Mouse (Mus musculus) testis, adult 2 months (tissue): ENCODE measurements at regions not wholly inside any gene's neighbourhood (a gene's known extent, or its start where the extent isn't known, plus 50 kb on each side); places are given as distances from the start of the nearest gene placed in this dataset.

ENCODE experiments used
- H3K27ac ChIP-seq: fragments of 200-500 bp; 2 replicates; pipeline ENCODE4 v1.5.1; 2012; ENCODE audit warnings: low read depth, low read length; ENCODE audit not compliant: control insufficient read depth, insufficient read depth
- H3K27me3 ChIP-seq: fragments of 200-500 bp; 2 replicates; pipeline ENCODE4 v1.6.1; 2012; ENCODE audit warnings: mild to moderate bottlenecking, low read length, moderate library complexity; ENCODE audit not compliant: control insufficient read depth, insufficient read depth
- H3K36me3 ChIP-seq: fragments of 200-500 bp; 2 replicates; pipeline ENCODE4 v1.6.1; 2012; ENCODE audit warnings: mild to moderate bottlenecking, low read length; ENCODE audit not compliant: control insufficient read depth, insufficient read depth
- H3K4me1 ChIP-seq: fragments of 200-500 bp; 2 replicates; pipeline ENCODE4 v1.6.1; 2012; ENCODE audit warnings: low read length; ENCODE audit not compliant: control insufficient read depth, insufficient read depth
- H3K4me3 ChIP-seq: fragments of 200-500 bp; 2 replicates; pipeline ENCODE4 v1.5.1; 2012; ENCODE audit warnings: low read depth, mild to moderate bottlenecking, low read length, moderate library complexity, mixed read lengths; ENCODE audit not compliant: control insufficient read depth
- CTCF ChIP-seq: fragments of 200-500 bp; IDR thresholded peaks from 2 replicates; pipeline ENCODE4 v1.5.1; 2012; ENCODE audit warnings: low read depth, mild to moderate bottlenecking, inconsistent platforms, low read length, moderate library complexity; ENCODE audit not compliant: control insufficient read depth, insufficient read depth, insufficient replicate concordance
- POLR2A ChIP-seq: fragments of 200-500 bp; IDR thresholded peaks from 2 replicates; pipeline ENCODE4 v1.6.1; 2012; ENCODE audit warnings: low read depth, mild to moderate bottlenecking, inconsistent platforms, low read length, moderate library complexity; ENCODE audit not compliant: control insufficient read depth

DNA sequence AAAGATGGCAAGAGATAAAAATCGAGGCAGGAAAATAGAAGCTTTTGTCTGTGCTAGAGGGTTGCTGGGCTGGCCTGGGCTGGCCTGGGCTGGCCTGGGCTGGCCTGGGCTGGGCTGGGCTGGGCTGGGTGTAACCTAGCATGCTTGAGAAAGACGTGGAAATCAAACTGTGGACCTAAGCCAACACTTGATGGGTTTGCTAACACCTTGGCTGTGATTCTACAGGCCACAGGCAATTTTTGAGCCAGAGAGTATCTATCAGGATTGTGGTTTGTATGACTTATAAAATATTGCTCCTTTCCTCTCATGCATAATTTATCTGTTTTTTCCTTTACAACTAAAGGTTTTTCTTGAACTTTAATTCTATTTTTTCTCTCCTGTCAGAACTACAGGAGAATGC is 417.3 kb upstream of the Ccnh start:
- no peaks in the 10 kb centered on the region for H3K27me3 ChIP-seq
- TF ChIP-seq CTCF: no peak
- TF ChIP-seq POLR2A: no peak
- no peak overlapping the region for H3K27ac ChIP-seq
- H3K4me1 ChIP-seq: no peaks in the 10 kb centered on the region
- no peak overlapping the region for H3K4me3 ChIP-seq
- H3K36me3 ChIP-seq: no peaks in the 10 kb centered on the region

DNA sequence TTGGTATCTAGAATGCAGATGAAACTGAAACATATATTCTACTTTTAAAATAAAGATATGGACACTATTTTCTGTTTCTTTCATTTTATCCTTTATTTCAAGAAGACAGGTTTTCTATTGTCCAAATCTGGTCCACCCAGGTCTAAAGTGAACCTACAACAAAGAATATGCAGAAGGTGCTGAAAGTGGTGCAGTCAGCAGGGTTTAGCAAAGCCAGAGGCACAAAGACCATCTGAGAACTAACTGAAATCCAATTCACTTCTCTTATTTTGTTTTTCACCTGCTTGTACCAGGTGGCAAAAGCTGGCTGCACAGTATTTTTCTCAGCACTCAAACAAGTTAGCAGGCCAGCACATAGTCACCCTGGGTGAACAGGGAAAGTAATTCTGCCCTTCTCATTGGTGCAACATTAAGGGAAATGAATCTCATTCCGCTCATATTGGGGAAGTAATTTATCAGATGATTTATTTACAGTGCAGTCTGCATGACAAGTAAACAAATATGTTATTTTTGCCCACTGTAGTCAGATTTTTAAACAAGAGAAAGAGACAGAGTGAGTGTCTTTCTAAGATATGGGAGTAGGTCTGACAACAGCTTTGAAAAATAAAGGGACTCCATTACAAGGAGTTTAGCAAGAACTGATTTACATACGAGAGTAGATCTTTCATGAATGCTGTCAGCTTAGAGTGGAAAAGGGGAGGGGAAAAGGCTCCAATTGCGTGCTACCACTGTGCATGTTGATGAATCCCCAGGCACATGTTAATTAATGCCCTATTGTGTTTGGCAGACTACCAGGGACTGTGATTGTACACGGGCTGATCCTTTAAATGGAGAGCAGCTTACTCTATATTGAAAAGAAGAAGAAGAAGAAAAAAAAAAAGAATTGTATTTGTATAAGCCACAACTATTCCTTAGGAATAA is 405.9 kb upstream of the Ccnh start:
- no peaks in the 10 kb centered on the region for H3K4me1 ChIP-seq

DNA sequence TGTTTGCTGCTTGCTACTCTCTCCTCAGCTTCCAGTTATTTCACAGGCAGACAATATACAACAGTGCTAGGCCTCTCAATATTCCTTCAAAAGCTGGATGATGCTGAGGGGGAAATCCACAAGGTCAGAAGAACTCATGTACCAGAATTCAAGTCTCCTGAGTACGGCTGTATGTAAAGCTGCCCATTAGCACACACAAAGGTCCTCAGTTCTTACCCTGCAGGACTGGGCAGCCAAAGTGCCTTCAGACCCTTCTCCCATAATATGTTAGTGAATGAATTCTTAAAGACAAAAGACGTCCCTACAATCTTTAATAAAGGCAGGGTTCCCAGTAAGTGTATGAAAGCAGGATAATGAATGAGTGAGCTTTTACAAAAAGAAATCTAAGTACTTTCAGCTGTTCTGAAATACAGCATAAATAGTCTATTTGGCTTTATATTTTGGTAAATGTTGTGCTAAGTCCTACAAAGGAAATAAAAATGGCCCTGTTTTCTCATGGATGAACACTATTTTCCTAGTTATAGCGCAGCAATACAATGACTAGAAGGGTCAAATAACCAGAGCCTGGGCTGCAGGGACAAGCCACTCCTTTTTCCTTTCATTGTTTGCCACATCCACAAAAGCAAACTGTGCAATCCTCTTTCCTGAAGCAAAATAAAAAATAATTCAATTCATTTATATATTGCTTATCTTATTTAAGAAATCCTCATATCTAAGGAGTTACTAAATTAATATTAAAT is 384.8 kb upstream of the Ccnh start:
- H3K27me3 ChIP-seq: no peaks in the 10 kb centered on the region
- H3K4me3 ChIP-seq: no peak overlapping the region
- H3K27ac ChIP-seq: no peak overlapping the region
- no peaks in the 10 kb centered on the region for H3K4me1 ChIP-seq
- TF ChIP-seq CTCF: no peak
- no peak for TF ChIP-seq POLR2A
- H3K36me3 ChIP-seq: no peaks in the 10 kb centered on the region

More for the DNA sequence above, 405.9 kb upstream of the Ccnh start:
- Histone ChIP-seq H3K27me3 (no peaks in the 10 kb centered on the region), H3K27ac (no peak overlapping the region), H3K36me3 (no peaks in the 10 kb centered on the region), H3K4me3 (no peak overlapping the region)
- TF ChIP-seq CTCF (no peak), POLR2A (no peak)

DNA sequence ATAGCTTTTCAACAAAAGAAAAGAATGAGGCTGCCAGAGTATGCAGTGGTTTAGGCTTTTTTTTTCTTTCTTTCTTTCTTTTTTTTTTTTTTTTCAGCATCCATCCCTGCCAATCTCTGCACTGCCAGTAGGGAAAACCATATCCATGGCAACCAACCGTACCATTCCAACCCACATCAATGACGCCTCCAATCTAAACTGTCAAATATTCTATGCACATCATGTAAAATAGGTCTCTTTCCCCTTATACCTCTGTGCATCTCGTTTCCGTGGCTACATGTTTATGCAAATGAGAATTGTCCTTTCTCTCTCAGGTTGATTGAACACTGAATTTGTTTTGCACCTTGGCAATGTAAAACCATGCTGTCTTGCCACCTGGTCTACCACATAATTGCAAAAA is 384.0 kb upstream of the Ccnh start:
- Histone ChIP-seq H3K4me3 (no peak overlapping the region), H3K4me1 (no peaks in the 10 kb centered on the region), H3K36me3 (no peaks in the 10 kb centered on the region), H3K27me3 (no peaks in the 10 kb centered on the region), H3K27ac (no peak overlapping the region)
- no peak for TF ChIP-seq POLR2A

DNA sequence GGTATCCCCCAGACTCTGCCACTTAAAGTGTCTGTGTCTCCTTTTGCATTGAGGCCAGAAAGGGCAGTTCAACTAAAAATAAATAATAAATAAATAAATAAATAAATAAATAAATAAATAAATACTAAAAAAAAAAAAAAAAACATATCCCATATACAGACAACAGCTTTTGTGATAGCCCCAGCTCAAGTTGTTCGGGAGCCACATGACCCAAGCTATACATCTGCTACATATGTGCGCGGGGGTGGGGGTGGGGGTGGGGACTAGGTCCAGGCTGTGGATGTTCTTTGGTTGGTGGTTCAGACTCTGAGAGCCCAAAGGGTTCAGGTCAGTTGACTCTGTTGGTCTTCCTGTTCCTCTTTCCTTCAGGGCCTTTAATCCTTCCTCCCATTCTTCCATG is 379.6 kb upstream of the Ccnh start:
- TF ChIP-seq CTCF: no peak
- TF ChIP-seq POLR2A: no peak
- H3K4me1 ChIP-seq: no peaks in the 10 kb centered on the region

More for the DNA sequence above, 379.6 kb upstream of the Ccnh start:
- Histone ChIP-seq H3K27ac (no peak overlapping the region), H3K36me3 (no peaks in the 10 kb centered on the region), H3K27me3 (no peaks in the 10 kb centered on the region), H3K4me3 (no peak overlapping the region)
